Mouse (Mus musculus) stomach, embryonic 16.5 days (tissue): ENCODE data around the gene Ubtd2. TPM values are rescaled to one million over a fixed set of nuclear protein-coding genes. Genes with fewer than 3 reads are reported as not detected.

Source experiments
- ATAC-seq: fragments of 200-750 bp; cut with Nextera tagmentation; 2 replicates; pipeline ENCODE4 v1.8.0; 2017; ENCODE audit warnings: moderate number of reproducible peaks, moderate TSS enrichment; ENCODE audit not compliant: insufficient read depth, low FRiP score
- H3K27ac ChIP-seq: fragments of 300-500 bp; sonication (generic); 2 replicates; pipeline ENCODE4 v1.5.1; 2014; ENCODE audit warnings: low read length
- H3K27me3 ChIP-seq: fragments of 300-500 bp; sonication (generic); 2 replicates; pipeline ENCODE4 v1.6.1; 2014; ENCODE audit warnings: low read length, control low read depth, mixed read lengths; ENCODE audit not compliant: control insufficient read depth, insufficient read depth
- H3K36me3 ChIP-seq: fragments of 300-500 bp; sonication (generic); 2 replicates; pipeline ENCODE4 v1.6.1; 2014; ENCODE audit warnings: low read length; ENCODE audit not compliant: control insufficient read depth, insufficient read depth
- H3K4me1 ChIP-seq: fragments of 300-500 bp; sonication (generic); 2 replicates; pipeline ENCODE4 v1.6.1; 2014; ENCODE audit warnings: low read length, control low read depth, mixed read lengths; ENCODE audit not compliant: control insufficient read depth, insufficient read depth
- H3K4me2 ChIP-seq: fragments of 300-500 bp; sonication (generic); 2 replicates; pipeline ENCODE4 v1.6.1; 2014; ENCODE audit warnings: low read depth, low read length, mixed read lengths
- H3K4me3 ChIP-seq: fragments of 300-500 bp; sonication (generic); replicated peaks from 2 replicates; pipeline ENCODE4 v1.5.1; 2014; ENCODE audit warnings: mild to moderate bottlenecking, low read length
- H3K9ac ChIP-seq: fragments of 300-500 bp; sonication (generic); 2 replicates; pipeline ENCODE4 v1.6.1; 2014; ENCODE audit warnings: low read length
- H3K9me3 ChIP-seq: fragments of 300-500 bp; sonication (generic); replicated peaks from 2 replicates; pipeline ENCODE4 v1.6.1; 2016; ENCODE audit warnings: low read length, control low read depth; ENCODE audit not compliant: control insufficient read depth
- WGBS: fragments of 180-500 bp; shearing (Covaris S2); extraction: QIAGEN DNeasy Blood & Tissue Kit; methylation state at CpG from one replicate; pipeline ENCODE4 v1.1.7; 2014; 5-methylcytosine and 5-hydroxymethylcytosine counted together
- polyA plus RNA-seq: library from polyadenylated mRNA; unstranded; fragments of >200 nt; fragmentation: Nextera tagmentation; extraction: Ambion mirVana; gene quantifications from 2 replicates; pipeline ENCODE4 v1.2.1, GENCODE M21; 2015

Gene Ubtd2
- polyA plus RNA-seq, 1 experiment from 2014 or later, result 40.3 TPM

DNA sequence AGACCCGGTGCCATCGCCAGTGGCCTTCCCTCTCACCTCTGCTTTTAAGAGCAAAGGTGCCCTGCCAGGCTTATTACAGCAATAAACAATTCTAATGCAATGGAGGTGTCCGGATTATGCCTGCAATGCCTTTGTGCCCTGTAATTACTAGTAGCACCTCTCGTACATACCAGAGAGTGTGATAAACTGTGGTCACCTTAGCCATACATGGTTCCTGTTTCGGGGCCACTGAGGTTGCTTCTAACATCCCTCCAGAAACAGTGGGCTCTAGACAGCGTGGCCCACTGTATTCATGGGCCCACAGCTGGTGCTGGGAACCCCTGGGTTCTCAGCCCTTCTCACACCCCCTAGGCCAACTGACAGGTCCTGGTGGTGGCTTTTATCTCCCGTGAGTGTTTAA is 27.6 kb upstream of the Ubtd2 start:
- Histone ChIP-seq H3K36me3 (0 out of 2 replicates have a peak, but pooled peaks cover 16% of the 10 kb centered on the region), H3K9ac (no peak overlapping the region), H3K27ac (no peak overlapping the region), H3K4me3 (no peak overlapping the region), H3K4me1 (no peaks in the 10 kb centered on the region), H3K27me3 (no peaks in the 10 kb centered on the region), H3K4me2 (no peak overlapping the region), H3K9me3 (no peaks in the 10 kb centered on the region)
- 71% methylated on average over 7 of the region's 7 CpGs for WGBS
- no peak for ATAC-seq

DNA sequence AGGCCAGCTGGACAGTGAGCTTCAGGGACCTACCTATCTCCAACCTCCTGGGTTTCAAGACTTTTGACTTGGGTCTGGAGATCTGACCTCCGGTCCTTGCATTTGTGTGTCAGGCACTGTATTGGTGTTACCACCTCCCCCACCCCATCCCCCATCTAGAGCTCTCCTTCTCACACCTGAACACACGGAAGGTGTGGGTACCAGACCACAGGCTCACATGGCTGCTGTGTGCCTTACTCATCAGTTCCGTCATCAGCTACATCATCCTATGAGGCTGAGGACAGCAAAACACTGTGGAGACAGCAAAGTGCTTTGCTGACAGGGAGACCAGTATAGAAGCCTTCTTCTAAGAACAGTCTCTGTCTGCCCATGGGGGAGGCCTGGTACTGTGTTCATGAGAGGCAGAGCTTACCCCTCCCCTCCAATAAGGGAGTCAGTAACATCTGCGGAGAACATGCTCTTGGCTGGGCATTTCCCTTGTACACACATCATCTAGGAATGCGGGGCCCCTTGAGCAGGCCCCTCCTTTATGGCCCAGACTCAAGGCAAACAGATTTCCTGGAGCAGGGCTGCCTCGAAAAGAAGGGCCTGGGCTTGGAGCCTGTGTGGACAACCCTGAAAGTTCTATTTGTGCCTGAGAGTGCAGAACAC is 19.6 kb upstream of the Ubtd2 start:
- ATAC-seq, result peak; percentile 97
- 35% methylated on average over 6 of the region's 6 CpGs for WGBS
- no peaks in the 10 kb centered on the region for H3K9me3 ChIP-seq

DNA sequence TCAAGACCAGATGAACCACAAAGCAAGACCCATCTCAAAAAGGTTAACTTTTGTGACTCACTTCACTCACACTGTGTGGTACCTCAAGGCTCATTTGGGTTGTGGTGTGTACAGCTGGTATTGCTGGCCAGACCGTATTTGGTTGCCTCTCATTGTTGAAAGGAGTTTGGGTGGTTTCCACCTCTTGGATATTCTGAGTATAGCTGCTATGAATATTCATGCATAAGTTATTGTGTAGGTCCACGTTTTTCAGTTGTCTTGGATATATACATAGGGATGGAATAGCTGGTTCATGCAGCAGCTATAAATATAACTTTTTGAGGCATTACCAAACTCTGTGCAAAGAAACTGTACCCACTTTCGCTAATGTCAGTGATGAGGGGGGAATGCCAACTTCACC is 12.6 kb upstream of the Ubtd2 start:
- WGBS, result 78% methylated on average over 3 of the region's 3 CpGs
- Histone ChIP-seq H3K4me3 (no peak overlapping the region), H3K9ac (no peak overlapping the region), H3K4me1 (no peaks in the 10 kb centered on the region), H3K36me3 (no peaks in the 10 kb centered on the region), H3K9me3 (0 out of 2 replicates have a peak, but pooled peaks cover 2% of the 10 kb centered on the region), H3K27ac (no peak overlapping the region), H3K27me3 (no peaks in the 10 kb centered on the region), H3K4me2 (no peak overlapping the region)
- ATAC-seq, result no peak

More for the DNA sequence above, 19.6 kb upstream of the Ubtd2 start:
- no peaks in the 10 kb centered on the region for H3K36me3 ChIP-seq
- H3K27ac ChIP-seq, result peak overlapping the region; percentile 85
- no peak overlapping the region for H3K4me2 ChIP-seq
- no peaks in the 10 kb centered on the region for H3K27me3 ChIP-seq
- H3K4me3 ChIP-seq, result no peak overlapping the region
- peaks cover 14% of the 10 kb centered on the region for H3K4me1 ChIP-seq
- H3K9ac ChIP-seq, result 0 out of 2 replicates have a peak overlapping the region, but pooled peaks have one; percentile 12

DNA sequence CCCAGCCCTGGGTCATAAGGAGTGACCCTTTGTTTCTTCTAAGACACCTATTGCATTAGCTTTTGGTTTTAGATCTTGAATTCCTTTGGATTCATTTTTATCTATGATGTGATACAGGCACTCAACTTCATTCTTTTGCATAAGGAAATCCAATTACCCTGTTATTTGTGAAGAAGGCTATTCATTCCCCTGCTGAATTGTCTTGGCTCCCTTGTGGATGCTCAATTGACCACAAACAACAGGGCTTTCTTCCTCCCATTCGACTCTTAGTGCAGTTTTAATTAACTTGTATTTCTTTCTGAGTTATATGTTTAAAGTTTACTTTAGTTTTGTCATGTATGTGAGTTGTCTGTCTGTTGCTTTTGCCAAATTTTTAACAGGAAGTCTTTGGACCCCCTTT is 10.9 kb upstream of the Ubtd2 start:
- H3K27me3 ChIP-seq, result no peaks in the 10 kb centered on the region
- H3K4me3 ChIP-seq, result no peak overlapping the region
- no peaks in the 10 kb centered on the region for H3K4me1 ChIP-seq
- no peak overlapping the region for H3K4me2 ChIP-seq
- no peaks in the 10 kb centered on the region for H3K36me3 ChIP-seq
- 47% methylated on average over 1 of the region's 1 CpGs for WGBS
- ATAC-seq, result no peak
- H3K9me3 ChIP-seq, result 0 out of 2 replicates have a peak, but pooled peaks cover 2% of the 10 kb centered on the region
- no peak overlapping the region for H3K27ac ChIP-seq
- H3K9ac ChIP-seq, result no peak overlapping the region

DNA sequence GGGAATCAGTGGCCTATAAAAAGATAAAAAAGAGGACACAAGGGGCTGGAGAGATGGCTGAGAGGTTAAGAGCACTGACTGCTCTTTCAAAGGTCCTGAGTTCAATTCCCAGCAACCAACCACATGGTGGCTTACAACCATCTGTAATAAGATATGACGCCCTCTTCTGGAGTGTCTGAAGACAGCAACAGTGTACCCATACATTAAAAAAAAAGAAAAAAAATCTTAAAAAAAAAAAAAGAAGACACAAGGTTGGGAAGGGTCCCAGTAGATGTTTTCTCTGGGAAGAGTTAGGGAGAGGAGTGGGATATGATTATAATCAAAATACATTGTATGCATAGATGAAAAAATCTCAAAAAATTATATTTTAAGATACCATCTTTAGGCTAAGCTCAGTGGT is 10.0 kb upstream of the Ubtd2 start:
- no peaks in the 10 kb centered on the region for H3K27me3 ChIP-seq
- WGBS, result 74% methylated on average over 1 of the region's 1 CpGs
- H3K4me3 ChIP-seq, result no peak overlapping the region
- H3K4me1 ChIP-seq, result no peaks in the 10 kb centered on the region
- H3K9me3 ChIP-seq, result 0 out of 2 replicates have a peak, but pooled peaks cover 2% of the 10 kb centered on the region
- no peak for ATAC-seq
- H3K27ac ChIP-seq, result no peak overlapping the region
- no peak overlapping the region for H3K9ac ChIP-seq
- H3K4me2 ChIP-seq, result no peak overlapping the region
- H3K36me3 ChIP-seq, result no peaks in the 10 kb centered on the region

DNA sequence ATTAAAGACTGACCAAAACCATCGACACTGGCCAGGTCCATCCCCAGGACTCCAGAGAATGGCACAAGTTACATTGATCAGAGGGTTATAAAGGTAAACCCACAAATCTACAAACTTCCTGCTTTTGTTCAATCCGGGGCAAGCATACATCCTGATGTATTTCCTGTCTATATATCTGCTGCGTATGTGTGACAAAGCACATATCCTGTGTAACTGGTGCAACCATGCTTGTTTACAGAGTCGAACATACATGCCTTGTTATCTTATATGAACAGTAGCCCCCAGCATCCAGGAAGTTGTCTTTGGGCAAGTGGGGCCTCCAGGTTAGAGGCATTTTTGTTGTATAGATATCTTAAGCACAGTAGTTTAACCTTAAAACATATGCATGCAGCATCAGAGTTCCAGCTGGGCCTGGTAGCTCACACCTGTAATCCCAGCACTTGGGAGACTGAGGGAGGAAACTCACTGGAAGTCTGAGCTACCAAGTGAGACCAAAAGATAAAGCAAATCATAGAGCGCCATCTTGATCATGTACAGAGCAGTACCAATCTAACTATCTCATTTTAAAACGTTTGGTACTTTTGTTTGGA is 9.4 kb upstream of the Ubtd2 start:
- H3K9ac ChIP-seq, result no peak overlapping the region
- 0 out of 2 replicates have a peak, but pooled peaks cover 1% of the 10 kb centered on the region for H3K9me3 ChIP-seq
- no peak for ATAC-seq
- WGBS, result 65% methylated on average over 6 of the region's 6 CpGs
- no peaks in the 10 kb centered on the region for H3K36me3 ChIP-seq
- no peak overlapping the region for H3K27ac ChIP-seq
- no peak overlapping the region for H3K4me2 ChIP-seq
- H3K27me3 ChIP-seq, result no peaks in the 10 kb centered on the region
- H3K4me3 ChIP-seq, result no peak overlapping the region
- no peaks in the 10 kb centered on the region for H3K4me1 ChIP-seq

DNA sequence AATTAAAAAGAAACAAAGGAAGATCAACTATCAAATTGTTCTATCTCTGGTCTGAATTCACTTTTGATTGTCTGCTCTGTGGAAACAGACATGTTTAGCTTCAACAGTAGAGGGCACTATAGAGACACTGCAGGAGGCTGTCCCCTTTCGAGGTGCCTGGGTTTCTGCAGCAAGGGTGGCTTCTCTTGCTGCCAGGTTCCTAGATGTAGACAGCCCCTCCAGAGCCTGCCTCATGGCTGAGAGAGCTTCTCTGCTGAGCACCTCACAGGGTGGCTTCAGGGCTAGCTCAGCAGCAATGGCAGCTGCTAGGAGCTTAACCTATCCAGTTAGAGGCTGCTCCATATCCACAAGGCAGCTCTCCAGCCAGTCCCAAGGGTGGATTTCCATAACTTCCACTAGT is 5.0 kb upstream of the Ubtd2 start:
- Histone ChIP-seq H3K9me3 (no peaks in the 10 kb centered on the region), H3K4me1 (0 out of 2 replicates have a peak, but pooled peaks cover 2% of the 10 kb centered on the region), H3K9ac (no peak overlapping the region), H3K4me3 (no peak overlapping the region), H3K36me3 (no peaks in the 10 kb centered on the region), H3K4me2 (no peak overlapping the region), H3K27ac (no peak overlapping the region), H3K27me3 (no peaks in the 10 kb centered on the region)
- 0% methylated on average over 1 of the region's 1 CpGs for WGBS
- ATAC-seq, result no peak

DNA sequence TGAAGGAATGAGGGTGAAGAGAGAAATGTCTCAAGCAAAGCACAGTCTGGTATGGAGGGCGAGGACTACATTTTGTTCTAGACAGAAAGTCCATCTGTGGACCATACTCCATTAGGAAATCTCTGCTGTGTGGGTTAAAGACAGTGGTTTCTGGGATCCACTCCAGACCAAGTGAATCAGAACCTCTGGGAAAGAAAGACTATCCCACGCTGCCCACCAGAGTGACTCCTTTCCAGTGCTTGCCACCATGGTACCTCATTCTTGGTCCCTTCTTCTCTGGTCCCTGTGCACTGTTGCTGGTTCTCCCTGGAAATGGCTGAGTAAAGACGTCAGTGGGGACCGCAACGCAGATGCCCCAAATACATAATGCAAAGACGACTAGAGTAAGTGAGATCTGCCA is 3.9 kb upstream of the Ubtd2 start:
- H3K27ac ChIP-seq, result no peak overlapping the region
- WGBS, result 93% methylated on average over 6 of the region's 6 CpGs
- H3K27me3 ChIP-seq, result no peaks in the 10 kb centered on the region
- no peak overlapping the region for H3K4me3 ChIP-seq
- H3K4me2 ChIP-seq, result no peak overlapping the region
- no peaks in the 10 kb centered on the region for H3K36me3 ChIP-seq
- H3K9me3 ChIP-seq, result no peaks in the 10 kb centered on the region
- ATAC-seq, result no peak
- H3K9ac ChIP-seq, result no peak overlapping the region
- 0 out of 2 replicates have a peak, but pooled peaks cover 2% of the 10 kb centered on the region for H3K4me1 ChIP-seq

DNA sequence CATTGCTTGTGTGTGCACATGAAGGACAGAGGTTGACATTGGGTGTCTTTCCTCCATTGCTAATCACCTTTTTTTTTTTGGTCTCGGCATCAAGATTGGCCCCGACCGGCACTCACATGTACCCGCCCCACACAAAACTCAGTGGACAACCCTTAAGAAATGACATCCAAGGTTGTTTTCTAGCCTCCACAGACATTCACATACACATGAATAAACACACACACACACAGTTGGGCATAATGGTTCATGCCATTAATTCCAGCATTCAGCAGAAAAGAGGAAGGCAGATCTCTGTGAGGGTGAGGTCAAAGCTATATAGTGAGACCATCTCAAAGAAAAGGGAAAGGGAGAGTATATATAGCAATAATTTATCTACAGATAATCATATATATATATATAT is 2.4 kb upstream of the Ubtd2 start:
- no peak for ATAC-seq
- H3K4me3 ChIP-seq, result no peak overlapping the region
- H3K9ac ChIP-seq, result no peak overlapping the region
- 0 out of 2 replicates have a peak, but pooled peaks cover 2% of the 10 kb centered on the region for H3K4me1 ChIP-seq
- no peaks in the 10 kb centered on the region for H3K36me3 ChIP-seq
- WGBS, result 90% methylated on average over 4 of the region's 4 CpGs
- no peaks in the 10 kb centered on the region for H3K27me3 ChIP-seq
- H3K4me2 ChIP-seq, result no peak overlapping the region
- no peaks in the 10 kb centered on the region for H3K9me3 ChIP-seq
- H3K27ac ChIP-seq, result no peak overlapping the region
